Mouse (Mus musculus) intestine, embryonic 14.5 days (tissue): Measurements from ENCODE around the gene Abcd3. TPM values are rescaled to one million over a fixed set of nuclear protein-coding genes. Genes with fewer than 3 reads are reported as not detected.

Experiments used
- ATAC-seq: fragments of 200-750 bp; cut with Nextera tagmentation; replicated peaks from 2 replicates; pipeline ENCODE4 v1.8.0; 2017; ENCODE audit warnings: low read depth, moderate number of reproducible peaks, moderate TSS enrichment, moderate library complexity; ENCODE audit not compliant: low FRiP score, low TSS enrichment
- DNase-seq: peaks from one replicate; pipeline ENCODE4 v3.0.0-alpha.2; 2018; ENCODE audit warnings: low spot score
- H3K27ac ChIP-seq: fragments of 300-500 bp; sonication (generic); 2 replicates; pipeline ENCODE4 v1.5.1; 2014; ENCODE audit warnings: low read depth, mild to moderate bottlenecking, control low read depth
- H3K27me3 ChIP-seq: fragments of 300-500 bp; sonication (generic); replicated peaks from 2 replicates; pipeline ENCODE4 v1.6.1; 2014; ENCODE audit warnings: low read length, control low read depth; ENCODE audit not compliant: control insufficient read depth, insufficient read depth
- H3K36me3 ChIP-seq: fragments of 300-500 bp; sonication (generic); 2 replicates; pipeline ENCODE4 v1.6.1; 2014; ENCODE audit warnings: low read length, control low read depth; ENCODE audit not compliant: control insufficient read depth, insufficient read depth
- H3K4me1 ChIP-seq: fragments of 300-500 bp; sonication (generic); replicated peaks from 2 replicates; pipeline ENCODE4 v1.6.1; 2014; ENCODE audit warnings: low read length, control low read depth, mixed read lengths; ENCODE audit not compliant: control insufficient read depth, insufficient read depth
- H3K4me2 ChIP-seq: fragments of 300-500 bp; sonication (generic); 2 replicates; pipeline ENCODE4 v1.6.1; 2014; ENCODE audit warnings: low read length
- H3K4me3 ChIP-seq: fragments of 300-500 bp; sonication (generic); 2 replicates; pipeline ENCODE4 v1.5.1; 2014; ENCODE audit warnings: low read depth, low read length, control low read depth, mixed read lengths
- H3K9ac ChIP-seq: fragments of 300-500 bp; sonication (generic); 2 replicates; pipeline ENCODE4 v1.6.1; 2014; ENCODE audit warnings: mild to moderate bottlenecking, low read length
- H3K9me3 ChIP-seq: fragments of 300-500 bp; sonication (generic); 2 replicates; pipeline ENCODE4 v1.6.1; 2016; ENCODE audit warnings: low read length, control low read depth; ENCODE audit not compliant: control insufficient read depth
- WGBS: fragments of 180-500 bp; shearing (Covaris S2); extraction: QIAGEN DNeasy Blood & Tissue Kit; methylation state at CpG from one replicate; pipeline ENCODE4 v1.1.7; 2014; 5-methylcytosine and 5-hydroxymethylcytosine counted together
- polyA plus RNA-seq: library from polyadenylated mRNA; unstranded; fragments of >200 nt; fragmentation: Nextera tagmentation; extraction: Ambion mirVana; gene quantifications from 2 replicates; pipeline ENCODE4 v1.2.1, GENCODE M21; 2014

Abcd3 gene
- polyA plus RNA-seq, result 56.8 and 61.7 TPM in 2 replicates

DNA sequence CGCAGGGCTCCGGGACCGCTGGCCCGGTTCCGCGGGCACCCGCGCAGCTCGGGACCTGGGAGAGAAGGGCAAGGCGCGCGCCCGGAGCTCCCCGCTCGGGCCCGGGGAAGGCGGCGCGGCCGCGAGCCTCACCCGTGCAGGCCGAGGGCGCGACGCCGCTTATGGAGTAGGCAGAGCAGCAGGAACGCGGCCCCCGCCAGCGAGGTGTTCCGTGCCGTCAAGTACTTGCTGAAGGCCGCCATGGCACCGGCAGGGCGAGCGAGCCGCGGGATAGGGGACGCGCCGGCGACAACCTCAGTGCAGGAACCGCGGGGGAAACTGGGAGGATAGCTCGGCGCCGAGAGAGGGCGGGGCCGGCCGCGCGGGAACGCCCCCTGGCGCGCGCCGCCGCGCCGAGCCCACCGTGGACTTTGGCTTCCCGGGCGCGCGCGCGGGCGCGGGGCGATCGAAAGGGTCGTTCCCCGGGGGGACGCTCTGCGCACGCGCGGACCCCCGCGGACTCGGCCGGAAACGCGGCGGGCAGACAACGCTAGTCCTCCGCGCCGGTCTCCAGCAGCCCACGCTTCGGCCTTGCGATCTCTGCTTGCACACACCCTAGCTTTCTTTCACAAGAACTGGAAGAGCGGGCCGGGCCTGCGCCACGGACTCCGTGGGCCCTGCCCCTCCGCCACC is at the start of gene Abcd3:
Gene Abcd3, minus strand, starts transcription at position 426 of the 672 bp plus-strand sequence.
- peak; percentile 90 for ATAC-seq
- H3K4me1 ChIP-seq, result peaks cover 20% of the 10 kb centered on the region
- H3K4me3 ChIP-seq, result peak within 1 kb of the TSS; percentile 92
- no peaks in the 10 kb centered on the region for H3K36me3 ChIP-seq
- no peaks in the 10 kb centered on the region for H3K9me3 ChIP-seq
- H3K9ac ChIP-seq, result peak within 1 kb of the TSS; percentile 90
- H3K27me3 ChIP-seq, result no peaks in the 10 kb centered on the region
- under 1% methylated on average over 99 of the region's 99 CpGs for WGBS
- H3K4me2 ChIP-seq, result peak within 1 kb of the TSS; percentile 70
- peak; percentile 94 for DNase-seq
- H3K27ac ChIP-seq, result peak within 1 kb of the TSS; percentile 96

DNA sequence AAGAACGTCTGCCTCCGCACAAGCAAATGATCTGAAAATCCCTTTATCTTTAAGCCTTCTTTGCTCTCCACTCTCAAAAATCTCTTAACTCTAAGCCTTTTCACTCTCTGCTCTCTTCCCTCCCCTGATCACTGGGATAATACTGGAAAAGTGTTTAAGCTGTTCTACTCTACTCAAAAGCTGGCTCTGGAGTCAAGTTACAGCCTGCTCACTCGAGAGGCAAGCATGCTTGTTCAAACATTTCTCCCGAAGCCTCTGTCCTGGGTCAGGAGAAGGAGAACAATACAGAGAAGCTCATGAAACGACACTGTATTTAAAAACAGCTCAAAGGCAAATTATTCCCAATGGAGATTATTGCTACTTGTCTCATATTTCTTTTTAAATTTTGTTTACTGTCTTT is 44.0 kb upstream of the Abcd3 start:
- no peak overlapping the region for H3K4me2 ChIP-seq
- no peaks in the 10 kb centered on the region for H3K36me3 ChIP-seq
- peak; percentile 49 for DNase-seq
- no peaks in the 10 kb centered on the region for H3K9me3 ChIP-seq
- H3K4me3 ChIP-seq, result no peak overlapping the region
- H3K27ac ChIP-seq, result no peak overlapping the region
- ATAC-seq, result no peak
- no peaks in the 10 kb centered on the region for H3K27me3 ChIP-seq
- 26% methylated on average over 5 of the region's 5 CpGs for WGBS
- H3K4me1 ChIP-seq, result peaks cover 4% of the 10 kb centered on the region; the same call in 1 of the 2 replicates
- no peak overlapping the region for H3K9ac ChIP-seq

DNA sequence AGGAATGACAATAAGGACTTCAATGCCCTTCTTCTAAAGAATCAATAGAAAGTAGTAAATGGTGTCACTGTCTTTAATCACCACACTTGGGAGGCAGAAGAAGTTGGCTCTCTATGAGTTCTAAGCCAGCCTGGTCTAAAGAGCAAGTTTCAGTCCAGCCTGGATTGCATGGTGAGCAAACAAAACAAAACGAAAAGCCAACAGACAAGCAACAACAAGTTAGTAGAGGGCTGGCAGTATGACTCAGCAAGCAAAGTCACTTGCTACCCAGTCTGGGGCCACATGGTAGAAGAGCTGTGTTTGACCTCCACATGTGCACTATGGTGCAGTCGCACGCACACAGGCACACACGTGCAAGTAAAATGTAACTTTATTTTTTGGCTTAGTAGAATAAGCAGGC is 41.0 kb upstream of the Abcd3 start:
- ATAC-seq, result no peak
- H3K4me2 ChIP-seq, result no peak overlapping the region
- no peak overlapping the region for H3K4me3 ChIP-seq
- H3K4me1 ChIP-seq, result peaks cover 4% of the 10 kb centered on the region; the same call in 1 of the 2 replicates
- H3K9ac ChIP-seq, result no peak overlapping the region
- DNase-seq, result peak; percentile 24
- no peak overlapping the region for H3K27ac ChIP-seq
- H3K36me3 ChIP-seq, result no peaks in the 10 kb centered on the region
- H3K9me3 ChIP-seq, result no peaks in the 10 kb centered on the region
- H3K27me3 ChIP-seq, result no peaks in the 10 kb centered on the region
- WGBS, result 92% methylated on average over 4 of the region's 4 CpGs

DNA sequence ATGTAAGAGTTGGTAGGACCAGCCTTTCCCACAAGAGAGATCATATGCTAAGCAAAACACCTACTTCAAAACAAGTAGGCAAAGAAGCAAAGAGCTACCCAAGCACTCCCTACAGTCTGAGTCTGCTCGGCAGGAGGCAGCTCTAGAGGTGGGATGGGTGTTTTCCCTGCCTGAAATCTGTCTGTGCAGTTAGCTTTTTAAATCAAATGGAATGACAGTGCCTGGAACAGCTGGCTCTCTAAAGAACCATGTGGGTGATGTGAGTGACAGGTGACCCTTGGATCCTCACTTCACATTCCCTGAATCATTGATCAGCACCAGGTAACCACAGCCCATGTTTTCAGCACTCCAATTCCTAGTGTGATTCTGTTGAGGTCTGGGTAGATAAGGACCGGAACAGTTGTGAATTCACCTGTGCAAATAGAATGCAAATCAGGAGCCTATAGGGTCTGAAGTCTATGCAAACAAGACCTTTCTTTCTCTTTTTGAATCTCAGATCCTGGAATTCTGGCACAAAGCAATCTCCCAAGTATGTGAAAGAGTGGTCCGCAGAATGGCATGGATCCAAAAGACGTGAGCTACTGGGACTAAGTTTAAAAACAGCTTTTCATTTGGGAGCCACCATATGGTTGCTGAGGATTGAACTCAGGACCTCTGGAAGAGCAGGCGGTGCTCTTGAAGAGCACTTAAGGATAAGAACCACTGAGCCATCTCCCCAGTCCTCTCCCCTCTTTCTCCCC is 38.8 kb upstream of the Abcd3 start:
- ATAC-seq (0 out of 2 replicates have a peak, but pooled peaks have one; percentile 37), DNase-seq (peak; percentile 53)
- Histone ChIP-seq H3K27ac (no peak overlapping the region), H3K4me2 (no peak overlapping the region), H3K36me3 (no peaks in the 10 kb centered on the region), H3K9me3 (no peaks in the 10 kb centered on the region), H3K4me1 (peaks cover 2% of the 10 kb centered on the region; the same call in 1 of the 2 replicates), H3K4me3 (no peak overlapping the region), H3K27me3 (no peaks in the 10 kb centered on the region), H3K9ac (no peak overlapping the region)
- WGBS, result 52% methylated on average over 5 of the region's 5 CpGs

DNA sequence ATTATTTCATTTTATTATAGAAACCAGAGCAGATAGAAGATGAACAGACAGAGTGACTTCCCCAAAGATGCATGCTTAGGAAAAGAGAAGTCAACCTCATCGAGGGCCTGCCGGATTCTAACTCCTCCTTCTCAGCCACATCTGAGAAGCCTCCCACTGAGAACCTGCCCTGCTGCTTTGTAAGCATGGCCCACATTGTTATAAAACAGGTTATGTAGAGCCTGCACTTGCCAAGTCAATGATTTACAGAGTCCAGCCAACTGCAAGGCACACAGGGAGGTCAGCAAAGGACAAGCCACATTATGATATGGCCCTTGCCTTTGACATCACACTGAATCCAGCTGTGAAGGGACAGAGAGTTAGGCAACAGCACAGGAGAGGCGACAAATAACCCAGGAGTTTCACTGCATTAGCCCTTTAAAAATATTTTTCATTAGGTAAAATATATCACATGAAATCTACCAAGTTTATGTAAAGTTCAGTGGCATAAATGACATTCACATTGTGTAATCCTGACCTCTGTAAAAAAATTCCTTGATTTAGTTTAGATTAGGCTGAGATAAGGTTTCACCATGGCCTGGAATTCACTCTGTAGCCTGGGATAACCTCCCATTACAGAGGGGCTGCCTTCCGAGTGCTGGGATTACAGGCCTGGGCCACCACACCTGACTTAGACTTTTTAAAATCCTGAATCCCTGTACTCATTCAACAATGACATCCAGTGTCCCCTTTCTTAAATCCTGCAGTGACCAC is 37.1 kb upstream of the Abcd3 start:
- Histone ChIP-seq H3K27ac (no peak overlapping the region), H3K4me1 (no peaks in the 10 kb centered on the region), H3K4me2 (no peak overlapping the region), H3K9ac (no peak overlapping the region), H3K27me3 (no peaks in the 10 kb centered on the region), H3K9me3 (no peaks in the 10 kb centered on the region), H3K4me3 (no peak overlapping the region), H3K36me3 (no peaks in the 10 kb centered on the region)
- 32% methylated on average over 4 of the region's 4 CpGs for WGBS
- peak; percentile 86 for ATAC-seq
- DNase-seq, result peak; percentile 70

- Histone ChIP-seq H3K36me3 (no peaks in the 10 kb centered on the region), H3K4me3 (no peak overlapping the region), H3K9ac (no peak overlapping the region), H3K4me2 (no peak overlapping the region), H3K27ac (no peak overlapping the region), H3K4me1 (no peaks in the 10 kb centered on the region), H3K9me3 (no peaks in the 10 kb centered on the region), H3K27me3 (no peaks in the 10 kb centered on the region)
- peak; percentile 36 for DNase-seq
- 93% methylated on average over 3 of the region's 3 CpGs for WGBS
- ATAC-seq, result no peak
These were observed 35.9 kb upstream of the Abcd3 start for GRCm38 (mm10) chr3:121851006-121851405.

DNA sequence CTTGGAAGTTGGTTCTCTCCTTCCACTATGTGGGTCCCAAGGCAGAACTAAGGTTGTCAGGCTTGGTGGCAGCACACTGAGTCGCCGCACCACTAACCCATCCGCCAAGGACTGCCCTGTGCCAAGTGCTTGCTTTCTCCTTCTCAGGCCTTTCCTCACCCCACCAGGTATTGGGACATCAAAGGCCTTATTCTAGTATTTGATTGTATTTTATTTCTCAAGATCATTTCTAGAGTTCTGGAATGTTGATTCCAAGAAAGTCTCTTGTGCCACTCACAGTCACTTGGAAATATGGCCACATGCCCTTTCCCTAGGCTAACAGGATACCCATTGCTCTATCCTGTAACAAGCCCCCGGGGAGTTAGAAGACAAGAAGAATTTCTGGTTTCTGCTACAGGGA is 35.3 kb upstream of the Abcd3 start:
- Histone ChIP-seq H3K9me3 (no peaks in the 10 kb centered on the region), H3K27ac (no peak overlapping the region), H3K4me2 (no peak overlapping the region), H3K4me3 (no peak overlapping the region), H3K27me3 (no peaks in the 10 kb centered on the region), H3K9ac (no peak overlapping the region), H3K36me3 (no peaks in the 10 kb centered on the region), H3K4me1 (no peaks in the 10 kb centered on the region)
- DNase-seq (peak; percentile 16), ATAC-seq (no peak)
- 98% methylated on average over 4 of the region's 4 CpGs for WGBS

DNA sequence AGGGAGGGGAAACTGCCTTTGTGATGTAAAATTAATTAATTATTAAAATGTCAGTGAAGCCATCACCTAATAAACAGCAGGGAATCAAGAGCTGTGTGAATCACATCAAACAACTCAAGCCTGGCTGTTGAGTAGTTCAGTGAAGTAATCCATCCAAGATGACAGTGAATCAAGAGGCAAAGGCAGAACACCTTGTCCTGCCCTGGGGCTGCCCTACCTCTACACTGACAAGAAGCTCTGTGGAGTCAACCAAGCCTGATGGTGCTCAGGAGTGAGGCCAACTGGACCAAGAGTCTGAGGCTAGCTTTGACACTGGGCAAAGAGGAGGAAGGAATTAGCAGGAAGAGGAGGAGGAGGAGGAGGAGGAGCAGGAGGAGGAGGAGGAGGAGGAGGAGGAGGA is 32.2 kb upstream of the Abcd3 start:
- Histone ChIP-seq H3K27me3 (no peaks in the 10 kb centered on the region), H3K4me2 (no peak overlapping the region), H3K4me1 (no peaks in the 10 kb centered on the region), H3K9ac (no peak overlapping the region), H3K27ac (no peak overlapping the region), H3K36me3 (no peaks in the 10 kb centered on the region), H3K4me3 (no peak overlapping the region), H3K9me3 (no peaks in the 10 kb centered on the region)
- DNase-seq, result peak; percentile 23
- ATAC-seq, result no peak
